23 mouse cellular contexts compared by ENCODE assay signal in genomic region chr14:86731300-86731699, GRCm38 (mm10).
DNase-seq lines count a peak whose midpoint lies in the region; ATAC-seq lines count a peak whose summit lies in the region.
"Had no signal": no experiment of that assay in that cellular context is flagged by ENCODE, and none has a peak within 500 bp of the region (broad histone marks: within the 10 kb centered on the region; RNA-seq: fewer than 3 reads in every experiment).

No protein-coding gene starts in this region.

- no peaks in the 10 kb centered on the region for H3K9me3 ChIP-seq in midbrain, embryonic 11.5 days (ENCODE audit: control insufficient read depth, low read length)
- H3K9me3 ChIP-seq in midbrain, embryonic 16.5 days (replicated peaks; ENCODE audit: control insufficient read depth, low read length, poor library complexity, severe bottlenecking) = no peaks in the 10 kb centered on the region
- H3K9me3 ChIP-seq: embryonic facial prominence, embryonic 10.5 days; G1E; heart, embryonic 10.5 days; hindbrain, embryonic 12.5 days had no signal

- H3K4me1 ChIP-seq in midbrain, embryonic 11.5 days (ENCODE audit: control insufficient read depth, insufficient read depth, low read length) = peaks cover 12% of the 10 kb centered on the region
- no peaks in the 10 kb centered on the region for H3K4me1 ChIP-seq in midbrain, embryonic 16.5 days (ENCODE audit: control insufficient read depth, insufficient read depth, low read length)
- H3K4me1 ChIP-seq: embryonic facial prominence, embryonic 10.5 days; heart, embryonic 10.5 days had no signal

- no peak overlapping the region for H3K4me3 ChIP-seq in midbrain, embryonic 11.5 days (ENCODE audit: low read depth, low read length)
- H3K4me3 ChIP-seq in midbrain, embryonic 16.5 days (ENCODE audit: low read depth, low read length) = no peak overlapping the region
- H3K4me3 ChIP-seq: embryonic facial prominence, embryonic 10.5 days; heart, embryonic 10.5 days; hindbrain, embryonic 12.5 days had no signal

- peak; percentile 67; the same call in 1 of the 2 replicates for ATAC-seq in midbrain, embryonic 11.5 days (ENCODE audit: low FRiP score)
- no peak for ATAC-seq in midbrain, embryonic 16.5 days
- ATAC-seq: hindbrain, embryonic 16.5 days; inflammation-experienced regulatory T-cells, adult 6 months; intestine, postnatal 0 days had no signal

- no peak overlapping the region for H3K27ac ChIP-seq in midbrain, embryonic 11.5 days (ENCODE audit: low read depth, low read length)
- H3K27ac ChIP-seq in midbrain, embryonic 16.5 days (ENCODE audit: low read length) = no peak overlapping the region
- H3K27ac ChIP-seq: embryonic facial prominence, embryonic 10.5 days; heart, embryonic 10.5 days; hindbrain, embryonic 12.5 days had no signal

- peak; percentile 18 for DNase-seq in embryo, embryonic 11 days
- DNase-seq in embryo, embryonic 9.5 days (ENCODE audit: extremely low spot score) = no peak
- no peak for DNase-seq in midbrain, embryonic 11.5 days (ENCODE audit: low spot score, missing footprints)
- DNase-seq in ES-CJ7 (ENCODE audit: low read depth, low spot score) (peak; percentile 7), R1 (ENCODE audit: low read depth, low spot score) (peak; percentile 42)
- DNase-seq in right cerebral cortex, postnatal 4 days = no peak
- no peak for DNase-seq in testis, postnatal 14 days (ENCODE audit: low spot score)
- DNase-seq: adrenal gland, adult 2 months; adrenal gland, postnatal 25 days; cerebellum, adult 2 months; gastrocnemius, postnatal 10 days; heart, adult 18-20 months; heart, postnatal 10 days; heart, postnatal 4 days had no signal

- H3K9ac ChIP-seq in midbrain, embryonic 11.5 days (ENCODE audit: low read length) = no peak overlapping the region
- no peak overlapping the region for H3K9ac ChIP-seq in midbrain, embryonic 16.5 days (ENCODE audit: low read depth, low read length)
- H3K9ac ChIP-seq: hindbrain, embryonic 12.5 days had no signal

- 0% methylated on average over 1 of the region's 1 CpGs for WGBS in midbrain, embryonic 11.5 days
- 3% methylated on average over 1 of the region's 1 CpGs for WGBS in midbrain, embryonic 16.5 days

- H3K27me3 ChIP-seq in midbrain, embryonic 11.5 days (ENCODE audit: control insufficient read depth, insufficient read depth, low read length) = no peaks in the 10 kb centered on the region
- H3K27me3 ChIP-seq in midbrain, embryonic 16.5 days (ENCODE audit: control insufficient read depth, insufficient read depth, low read depth, low read length) = no peaks in the 10 kb centered on the region
- H3K27me3 ChIP-seq: CH12.LX; hindbrain, embryonic 12.5 days had no signal

- H3K36me3 ChIP-seq in midbrain, embryonic 11.5 days (ENCODE audit: control insufficient read depth, insufficient read depth, low read length) = no peaks in the 10 kb centered on the region
- no peaks in the 10 kb centered on the region for H3K36me3 ChIP-seq in midbrain, embryonic 16.5 days (ENCODE audit: control insufficient read depth, insufficient read depth, low read length)
- H3K36me3 ChIP-seq: embryonic facial prominence, embryonic 10.5 days; heart, embryonic 10.5 days; hindbrain, embryonic 12.5 days had no signal

- H3K4me2 ChIP-seq in midbrain, embryonic 11.5 days = no peak overlapping the region
- H3K4me2 ChIP-seq in midbrain, embryonic 16.5 days (ENCODE audit: low read length) = no peak overlapping the region
- H3K4me2 ChIP-seq: hindbrain, embryonic 12.5 days had no signal

Comparison
In these comparisons a context has a peak if more than half of its experiments do, and no peak if none do; other contexts are left out.
1. DNase-seq: peak in embryo, embryonic 11 days (single experiment), ES-CJ7 (single experiment) and R1 (single experiment); none in embryo, embryonic 9.5 days (single experiment), midbrain, embryonic 11.5 days (single experiment), right cerebral cortex, postnatal 4 days (single experiment) and testis, postnatal 14 days (single experiment).